Mouse (Mus musculus) embryo, embryonic 11 days (tissue): ENCODE measurements around the gene Haus3.

ENCODE experiments used
- DNase-seq: peaks from one replicate; pipeline ENCODE4 v3.0.0-alpha.2; 2015

Haus3 gene

DNA sequence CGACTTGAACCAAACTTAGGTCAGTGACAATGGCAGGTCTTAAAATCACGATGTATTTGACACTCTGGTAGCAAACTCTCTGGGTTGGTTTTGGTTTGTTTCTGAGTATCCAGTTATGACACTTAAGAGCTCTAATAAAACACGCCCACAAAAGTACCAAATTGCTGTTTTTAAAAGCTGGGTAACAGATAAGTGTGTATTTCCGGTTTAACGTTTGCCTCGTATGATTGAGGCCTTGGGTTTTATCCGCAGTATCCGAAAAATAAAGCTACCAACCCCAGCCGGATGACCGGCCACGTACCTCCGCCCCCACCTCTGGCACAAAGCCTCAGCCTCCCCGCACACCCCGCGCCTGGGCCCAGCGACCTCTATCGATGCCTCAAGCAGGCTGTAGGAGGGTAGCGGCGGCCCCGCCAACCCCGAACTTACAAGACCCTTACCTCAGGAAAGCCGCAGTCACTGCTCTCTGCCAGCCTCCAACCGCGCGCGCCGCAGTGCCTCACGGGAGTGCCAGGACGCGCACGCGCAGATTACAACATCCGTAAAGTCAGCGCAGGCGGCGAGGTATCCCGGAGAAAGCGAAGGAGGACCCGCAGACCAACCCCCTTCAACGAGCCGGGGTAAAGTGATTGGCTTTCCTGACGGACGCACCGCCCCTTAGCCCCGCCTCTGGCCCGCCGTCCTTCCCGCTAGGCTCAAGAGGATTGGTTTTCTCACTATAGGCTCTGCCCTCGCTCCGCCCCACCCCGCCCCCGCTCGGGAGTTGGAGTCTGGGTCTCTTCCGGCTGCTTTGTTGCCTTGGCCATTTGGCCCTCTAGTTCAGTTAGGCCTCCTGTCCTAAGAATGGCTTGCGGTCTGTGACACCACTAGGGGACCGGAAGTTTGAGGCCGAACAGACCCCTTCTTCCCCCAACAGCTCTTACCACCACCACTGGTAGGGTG is at the start of gene Haus3, which contains the start of gene Poln:
TSS of gene Haus3 (minus strand) at position 578 of the 942 bp plus-strand sequence.
TSS of gene Poln (minus strand) at position 499 of the 942 bp plus-strand sequence.
- DNase-seq, result peak; percentile 99

DNA sequence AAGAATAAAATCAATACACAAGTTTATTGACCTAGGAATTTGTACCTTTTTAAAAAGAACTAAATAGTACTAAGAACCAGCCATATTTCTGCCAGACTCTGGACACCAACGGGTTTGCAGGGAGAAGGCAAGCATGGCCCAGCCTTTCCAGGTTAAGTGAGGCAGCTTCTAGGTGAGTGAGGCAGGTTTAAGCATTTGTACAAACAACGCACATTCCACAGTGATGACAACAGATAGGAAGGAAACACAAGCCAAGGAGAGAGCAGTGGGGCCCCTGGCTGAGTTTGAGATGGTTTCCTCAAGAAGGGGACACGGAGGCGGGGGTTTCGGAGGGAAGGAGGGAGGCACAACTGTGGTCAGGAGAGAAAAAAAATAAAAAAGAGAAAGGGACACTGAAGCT is 49.3 kb upstream of the Haus3 start:
- DNase-seq, result no peak

DNA sequence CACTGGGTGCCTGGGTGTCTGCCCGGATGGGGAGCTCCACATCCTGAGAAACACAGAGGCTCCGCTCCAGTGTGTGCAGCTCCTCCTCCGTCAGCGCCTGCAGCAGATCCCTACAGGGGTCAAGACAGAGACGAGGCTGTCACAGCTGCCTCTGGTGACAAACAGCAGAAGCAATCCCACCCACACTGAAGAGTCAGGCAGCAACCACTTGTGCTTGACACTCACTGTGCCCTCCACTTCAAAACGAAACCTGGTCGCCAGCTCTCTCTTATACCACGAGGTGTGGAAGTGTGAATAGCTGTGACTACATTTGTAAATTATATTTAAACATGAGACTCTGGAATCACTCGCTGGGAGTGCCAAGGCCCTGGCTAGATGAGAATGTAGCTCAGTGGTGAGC is 48.4 kb upstream of the Haus3 start:
- peak; percentile 6 for DNase-seq

DNA sequence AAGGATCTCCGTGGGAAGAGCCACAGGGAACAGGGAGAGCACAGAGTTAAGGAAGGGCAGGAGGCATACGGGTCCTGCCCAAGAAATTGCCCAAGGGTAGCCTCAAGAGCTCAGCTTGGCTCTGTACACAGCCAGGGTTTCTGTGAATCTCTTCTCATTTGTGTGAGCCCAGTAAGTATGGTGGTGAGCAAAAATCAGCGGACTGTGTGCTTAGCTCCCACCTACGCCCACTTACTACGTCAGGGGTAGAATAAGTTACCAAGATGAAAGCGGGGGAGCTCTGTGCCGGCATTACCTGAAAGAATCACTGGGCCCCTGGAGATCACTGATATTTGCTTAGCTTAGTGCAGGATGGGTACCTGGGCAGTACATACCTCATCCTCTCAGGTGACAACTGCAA is 46.7 kb upstream of the Haus3 start:
- DNase-seq, result no peak

DNA sequence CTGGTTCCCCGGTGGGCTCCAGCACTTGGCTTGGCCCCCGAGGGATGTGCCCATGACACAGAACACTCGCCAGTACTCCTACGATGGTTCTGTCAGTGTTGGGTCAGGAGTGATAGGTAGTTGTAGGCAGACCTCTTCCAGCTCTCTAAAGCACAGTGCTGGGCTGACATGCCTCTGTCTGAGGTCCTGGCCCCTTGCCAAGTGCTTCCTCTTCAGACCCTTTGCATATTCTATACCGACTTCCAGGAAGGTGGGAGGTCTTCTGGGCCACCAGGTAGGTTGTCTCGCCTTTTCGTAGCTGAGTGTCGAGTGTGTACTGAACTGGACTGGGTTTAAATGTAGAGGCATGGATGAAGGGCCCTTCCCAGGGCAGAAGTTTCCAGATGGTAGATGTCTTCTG is 44.3 kb upstream of the Haus3 start:
- DNase-seq, result no peak

DNA sequence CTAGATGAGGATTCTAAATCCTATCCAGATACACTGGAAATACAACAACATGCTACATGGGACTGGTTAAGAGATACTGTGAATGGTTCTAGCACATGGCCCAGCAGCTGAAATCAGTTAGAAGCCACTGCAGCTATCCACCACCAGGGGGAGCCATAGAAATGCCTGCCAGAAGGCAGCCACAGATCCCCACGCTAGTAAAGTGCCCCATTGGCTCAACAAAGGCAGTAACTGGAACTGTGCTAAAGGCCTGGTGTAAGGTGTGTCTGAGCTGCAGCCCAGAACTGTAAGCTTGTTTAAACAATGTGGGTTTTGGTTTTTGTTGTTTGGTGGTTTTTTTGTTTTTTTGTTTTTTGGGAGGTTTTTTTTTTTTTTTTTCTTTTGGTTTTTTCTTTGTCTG is 41.0 kb upstream of the Haus3 start:
- DNase-seq, result peak; percentile 86

DNA sequence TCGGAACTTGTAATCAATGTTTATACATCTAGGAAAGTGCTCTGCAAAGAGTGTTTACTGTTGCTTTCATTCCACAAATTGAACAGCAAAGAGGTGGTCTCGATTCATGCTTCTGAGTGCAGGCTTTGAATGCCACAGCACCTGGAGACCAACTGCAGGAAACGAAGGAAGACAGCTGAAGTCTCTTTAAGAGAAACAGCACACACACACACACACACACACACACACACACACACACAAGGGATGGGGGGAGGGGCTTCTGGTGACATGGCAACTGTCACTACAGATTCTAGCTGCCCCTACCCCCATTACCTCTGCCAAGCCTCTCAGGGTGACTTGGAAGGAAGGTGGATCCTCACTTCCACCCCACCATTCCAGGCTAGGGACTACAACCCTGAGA is 38.2 kb upstream of the Haus3 start:
- DNase-seq, result no peak

DNA sequence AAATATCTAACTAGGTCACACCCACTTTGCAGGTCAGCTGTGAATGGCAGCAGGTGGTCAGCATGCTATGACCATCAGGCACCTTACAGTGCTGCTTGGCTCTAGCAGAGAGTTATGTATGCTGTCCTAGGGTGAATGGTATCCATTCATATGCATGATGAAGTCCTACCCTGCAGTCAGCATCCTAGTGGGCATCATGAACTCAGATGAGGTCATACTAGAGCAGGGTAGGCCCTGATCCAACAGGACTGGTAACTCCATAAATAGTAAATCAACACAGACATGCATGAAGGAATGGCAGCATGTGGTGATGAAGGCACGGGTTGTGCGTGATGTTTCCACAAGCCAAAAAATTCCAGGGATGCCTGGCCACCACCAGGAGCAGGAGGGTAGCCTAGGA is 36.5 kb upstream of the Haus3 start:
- no peak for DNase-seq

DNA sequence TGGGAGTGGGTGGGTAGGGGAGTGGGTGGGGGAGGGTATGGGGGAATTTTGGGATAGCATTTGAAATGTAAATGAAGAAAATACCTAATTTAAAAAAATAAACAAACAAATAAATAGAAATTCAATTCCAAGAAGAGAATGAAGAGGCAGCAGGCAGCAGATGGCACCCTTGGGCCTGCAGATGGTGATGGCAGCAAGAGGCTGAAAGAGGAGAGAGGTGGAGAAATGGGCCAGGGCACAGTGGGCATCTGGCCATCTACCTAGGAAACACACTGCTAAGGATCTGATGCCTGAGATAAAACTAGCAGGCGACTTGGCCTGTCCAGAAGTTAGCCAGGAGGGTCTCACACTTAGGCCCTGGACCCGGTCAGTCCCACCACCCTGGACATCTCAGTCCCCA is 35.6 kb upstream of the Haus3 start:
- no peak for DNase-seq

DNA sequence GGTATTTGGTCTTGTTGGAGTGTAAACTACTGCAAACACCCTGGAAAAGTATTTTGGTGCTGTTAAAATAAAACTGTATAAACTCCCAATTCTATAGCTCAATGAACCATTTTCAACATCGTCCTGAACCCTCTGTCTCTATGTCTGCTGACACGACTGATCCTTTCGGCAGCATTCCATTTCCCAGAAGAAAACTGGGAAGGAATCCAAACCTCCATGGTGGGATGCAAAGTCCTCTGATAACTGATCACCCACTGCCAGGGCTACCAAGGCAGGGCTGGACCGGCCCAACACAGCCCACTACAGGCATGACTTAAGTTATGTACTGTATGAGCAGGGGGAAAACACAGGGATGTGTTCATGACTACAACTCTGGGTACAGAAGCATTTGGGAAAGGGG is 32.7 kb upstream of the Haus3 start:
- no peak for DNase-seq

DNA sequence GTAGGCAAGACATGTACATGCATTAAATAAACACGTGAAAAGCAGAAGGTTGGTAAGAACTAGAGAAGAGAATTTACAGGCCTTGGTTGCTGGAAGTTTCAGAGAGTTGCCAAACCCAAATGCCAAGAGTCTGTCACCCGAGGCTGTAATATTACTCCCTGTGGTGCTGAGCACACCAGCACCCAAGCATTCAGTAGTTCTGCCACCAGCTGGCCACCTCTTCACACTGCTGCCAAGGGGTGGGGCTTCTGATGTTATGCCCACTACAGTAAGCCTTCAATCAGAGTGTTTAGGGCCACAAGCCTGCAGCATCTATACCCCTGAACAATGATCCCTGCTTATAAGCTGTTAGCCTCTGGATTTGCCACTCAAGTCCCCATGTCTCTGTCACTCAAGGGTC is 32.1 kb upstream of the Haus3 start:
- DNase-seq, result no peak

DNA sequence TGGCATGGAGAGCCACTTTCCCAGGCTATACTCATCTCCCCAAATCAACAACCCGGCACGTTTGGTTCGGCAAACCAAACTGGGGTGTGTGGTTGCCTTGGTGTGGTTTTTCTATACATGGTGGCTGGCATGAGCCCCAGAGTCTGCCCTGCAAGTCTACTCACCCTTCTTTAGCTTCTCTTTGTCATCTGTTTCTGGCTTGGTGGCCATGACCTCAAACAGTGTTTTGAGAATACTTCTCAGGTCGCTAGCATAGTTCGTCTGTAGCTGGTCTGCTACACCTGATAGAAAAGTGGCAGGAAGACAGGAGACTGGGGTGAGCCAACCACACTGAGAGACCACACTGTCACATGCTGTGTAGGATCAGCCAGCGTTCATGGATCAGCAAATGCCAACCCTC is 29.3 kb upstream of the Haus3 start:
- DNase-seq, result no peak

DNA sequence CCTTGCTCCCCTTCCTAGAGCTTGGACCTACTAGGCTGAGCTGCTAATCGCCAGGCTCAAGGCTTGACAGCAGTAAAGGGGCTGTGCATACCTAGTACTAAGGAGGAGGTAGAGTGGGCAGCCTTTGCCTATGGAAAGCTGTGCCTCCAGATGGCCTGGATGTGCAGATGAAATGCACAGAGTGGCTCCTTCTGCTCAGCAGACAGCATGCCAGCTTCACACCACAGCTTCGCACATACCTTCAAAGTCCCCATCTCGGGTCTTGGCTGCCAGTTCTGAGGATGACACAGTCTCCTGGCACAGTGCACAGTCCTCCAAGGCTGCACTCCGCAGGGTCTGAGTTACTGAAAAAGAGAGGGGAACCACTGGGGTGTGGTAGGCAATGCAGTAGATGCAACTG is 27.9 kb upstream of the Haus3 start:
- no peak for DNase-seq

DNA sequence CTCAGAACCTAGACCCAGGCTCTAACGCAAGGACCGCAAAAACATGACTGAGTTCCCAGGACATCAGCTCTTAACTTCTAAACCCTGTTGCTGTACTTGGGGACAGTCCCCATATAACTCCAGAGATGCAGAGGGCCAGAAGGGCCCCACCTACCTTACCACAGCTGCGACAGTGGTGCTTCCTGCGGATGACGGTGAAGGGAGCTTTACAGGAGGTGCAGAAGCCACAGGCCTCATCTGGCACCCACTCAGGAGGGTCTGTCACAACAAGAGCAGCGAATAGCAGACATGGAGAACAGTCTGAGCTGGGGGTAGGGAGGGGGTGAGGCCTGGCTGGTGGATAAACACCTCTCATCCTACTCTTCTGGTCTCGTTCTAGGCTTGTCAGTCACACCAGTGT is 27.1 kb upstream of the Haus3 start:
- DNase-seq, result no peak

DNA sequence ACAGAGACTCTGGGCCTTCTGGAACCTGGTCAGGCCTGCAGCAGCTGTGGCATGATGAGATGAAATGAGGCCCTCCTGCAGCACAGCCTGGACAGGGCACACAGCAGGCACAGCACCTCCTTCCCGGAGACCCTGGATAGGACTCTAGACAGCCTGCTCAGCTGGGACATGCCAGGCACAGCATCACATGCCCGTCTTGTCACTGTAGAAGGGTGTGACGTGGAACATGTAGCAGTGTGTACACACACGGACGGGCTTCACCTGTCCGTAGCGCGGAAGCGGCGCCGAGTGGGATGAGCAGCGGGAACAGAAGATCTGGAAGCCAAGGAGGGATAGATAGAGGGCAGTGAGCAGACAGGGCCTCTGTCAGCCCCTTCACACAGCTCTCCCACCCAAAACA is 26.5 kb upstream of the Haus3 start:
- DNase-seq, result no peak

DNA sequence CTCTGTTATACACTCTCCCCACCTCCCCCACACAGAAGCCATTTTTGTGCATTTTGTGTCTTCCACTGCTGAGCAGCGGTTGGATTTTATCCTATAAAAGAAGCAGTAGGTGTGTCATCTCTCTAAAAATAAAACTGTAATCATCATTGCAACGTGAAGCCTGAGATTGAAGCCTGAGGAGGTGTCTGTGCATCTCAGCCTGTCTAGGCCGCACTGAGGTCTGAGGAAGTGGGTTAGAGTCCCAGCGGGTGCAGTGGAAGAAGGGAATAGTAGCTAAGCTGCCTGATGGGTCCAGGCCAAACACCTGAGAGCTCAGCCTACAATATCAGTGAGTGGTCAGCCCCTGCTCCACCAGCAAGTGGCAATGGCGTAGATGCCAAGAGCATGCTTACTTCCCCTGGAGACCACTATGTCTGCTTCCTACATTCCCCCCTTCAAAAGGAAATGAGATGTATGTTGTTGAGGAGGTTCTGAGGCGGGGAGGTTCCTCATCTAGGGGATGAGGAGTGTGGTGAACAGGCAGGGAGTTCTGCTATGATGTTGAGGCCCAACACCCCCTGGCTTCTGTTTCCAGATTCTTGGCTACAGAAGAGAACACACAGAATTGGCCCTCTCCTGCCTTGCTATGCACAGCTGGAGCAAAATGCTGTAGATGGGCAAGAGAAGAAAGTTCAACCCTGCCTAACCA is 25.8 kb upstream of the Haus3 start:
- DNase-seq, result no peak

DNA sequence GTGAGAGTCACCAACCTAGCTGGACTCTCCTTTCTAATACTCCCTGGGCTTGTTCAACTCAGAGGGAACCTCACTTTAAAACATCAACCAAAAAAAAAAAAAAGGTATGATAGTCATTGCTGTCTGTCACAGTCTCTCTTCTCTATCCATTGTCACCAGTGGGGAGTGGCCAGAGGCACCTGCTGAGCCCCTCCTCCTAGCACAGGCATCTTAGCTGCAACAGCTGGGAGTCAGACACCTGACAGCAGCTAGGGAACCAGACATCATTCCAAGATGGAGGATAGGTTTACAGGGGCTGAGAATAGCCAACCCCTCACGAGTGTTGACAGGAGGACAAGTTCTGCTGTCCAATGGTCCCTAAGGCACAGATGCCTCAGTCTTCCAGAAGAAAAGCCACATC is 25.1 kb upstream of the Haus3 start:
- no peak for DNase-seq

DNA sequence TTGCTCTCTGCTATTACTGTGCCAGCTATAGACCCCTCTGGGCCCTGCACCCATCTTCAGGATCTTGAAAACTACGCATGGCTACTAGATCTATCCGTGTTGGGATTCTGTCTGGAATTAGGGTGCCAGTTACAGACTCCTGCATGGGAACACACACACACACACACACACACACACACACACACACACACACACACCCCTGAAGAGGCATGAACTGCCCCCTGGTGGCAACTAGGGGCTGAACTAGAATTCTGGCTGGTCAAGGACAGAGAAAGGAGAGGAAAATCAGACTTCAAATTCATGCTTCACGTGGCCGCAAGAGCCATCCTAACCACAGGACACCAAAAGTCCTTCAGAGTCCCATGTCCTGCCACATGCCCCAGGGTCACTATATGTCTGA is 22.5 kb upstream of the Haus3 start:
- no peak for DNase-seq

DNA sequence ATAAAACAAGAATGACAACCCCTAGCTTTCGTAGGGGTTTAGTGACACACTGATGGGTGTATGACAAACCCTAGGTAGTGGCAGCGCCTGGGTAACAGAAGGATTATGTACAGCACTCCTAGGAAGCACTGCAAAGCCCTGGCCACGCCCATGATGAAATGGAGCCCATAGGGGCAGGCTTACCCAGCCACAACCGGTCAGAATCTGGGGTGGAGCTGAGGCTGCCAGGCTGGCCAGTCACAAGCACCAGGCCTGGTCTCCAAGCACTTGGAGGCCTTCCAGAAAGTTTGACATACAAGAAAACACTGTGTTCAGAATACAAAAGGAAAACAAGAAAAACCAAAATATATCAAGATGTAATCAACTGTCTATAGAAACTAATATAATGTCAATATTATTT is 21.7 kb upstream of the Haus3 start:
- no peak for DNase-seq

DNA sequence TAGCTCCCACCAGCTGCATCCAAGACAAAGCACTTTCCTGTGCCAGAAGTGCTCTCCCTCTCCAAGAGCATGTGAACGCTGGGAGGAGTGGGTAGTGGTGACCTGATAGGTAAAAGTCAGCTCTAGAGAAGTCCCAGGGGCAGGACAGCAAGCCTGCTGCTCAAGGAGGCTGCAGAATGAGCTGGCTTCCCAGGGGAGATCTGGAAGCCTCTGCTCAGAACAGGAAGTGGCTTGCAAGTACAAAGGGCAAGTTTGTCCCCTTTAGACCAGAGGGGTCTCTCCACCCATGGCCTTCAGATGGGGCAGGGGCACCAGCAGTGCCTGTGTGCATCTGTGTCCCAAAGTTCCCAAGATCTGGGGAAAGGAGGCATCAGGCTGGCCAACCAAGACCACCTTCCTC is 20.2 kb upstream of the Haus3 start:
- DNase-seq, result no peak

DNA sequence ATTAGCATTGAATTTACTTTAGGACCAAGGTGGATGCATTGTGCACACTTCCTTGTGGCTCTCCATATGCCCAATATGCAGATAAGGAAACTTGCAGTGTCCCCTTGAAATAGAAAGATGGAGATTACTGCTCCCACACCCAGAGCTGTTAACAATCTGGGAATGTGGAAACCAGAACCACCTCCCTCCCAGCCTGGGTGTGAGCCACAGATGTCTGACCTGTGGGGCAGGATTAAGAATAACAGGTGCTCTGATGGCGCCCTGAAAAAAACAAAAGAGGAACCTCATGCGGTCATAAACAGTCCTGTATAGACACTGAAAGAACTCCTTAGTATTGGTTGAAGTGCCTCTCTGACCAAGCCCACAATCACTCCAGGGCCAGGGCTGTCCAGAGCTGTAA is 19.5 kb upstream of the Haus3 start:
- DNase-seq, result no peak

DNA sequence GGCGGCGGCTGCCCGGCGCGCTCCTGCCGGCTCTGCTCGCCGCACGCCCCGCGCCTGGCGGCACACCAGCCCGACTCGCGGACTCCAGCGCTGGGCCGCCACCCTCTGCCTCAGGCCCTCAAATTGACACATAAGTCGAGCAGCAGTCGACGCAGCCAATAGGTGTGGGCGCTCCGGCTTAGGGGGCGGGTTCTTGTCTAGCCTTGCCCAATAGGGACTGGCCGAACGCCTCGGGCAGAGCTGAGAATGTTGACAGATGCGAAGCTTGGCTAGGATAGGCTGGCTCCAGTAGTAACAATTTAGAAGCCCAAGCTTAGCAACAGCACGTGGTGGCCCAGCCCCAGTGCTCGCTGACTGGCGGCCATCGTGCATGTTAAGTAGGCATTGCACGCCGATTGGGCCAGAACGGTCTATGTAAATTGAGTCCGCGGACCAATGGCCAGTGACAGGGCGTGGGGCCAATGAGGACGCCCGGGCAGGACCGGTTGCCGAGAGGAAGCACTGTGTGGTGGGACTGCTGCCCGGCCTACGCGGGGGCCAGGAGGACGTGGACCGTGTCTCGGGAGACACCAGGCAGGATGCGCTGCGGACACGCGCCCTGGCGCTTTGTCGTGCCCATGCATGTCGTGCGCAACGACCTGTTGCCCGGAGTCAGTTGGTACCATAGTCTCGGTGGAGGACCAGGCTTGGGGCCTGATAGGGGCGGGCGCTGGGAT is 18.4 kb upstream of the Haus3 start, which contains the start of gene Mxd4:
TSS of gene Mxd4 (minus strand) at position 120 of the 716 bp plus-strand sequence.
- DNase-seq, result peak; percentile 98

DNA sequence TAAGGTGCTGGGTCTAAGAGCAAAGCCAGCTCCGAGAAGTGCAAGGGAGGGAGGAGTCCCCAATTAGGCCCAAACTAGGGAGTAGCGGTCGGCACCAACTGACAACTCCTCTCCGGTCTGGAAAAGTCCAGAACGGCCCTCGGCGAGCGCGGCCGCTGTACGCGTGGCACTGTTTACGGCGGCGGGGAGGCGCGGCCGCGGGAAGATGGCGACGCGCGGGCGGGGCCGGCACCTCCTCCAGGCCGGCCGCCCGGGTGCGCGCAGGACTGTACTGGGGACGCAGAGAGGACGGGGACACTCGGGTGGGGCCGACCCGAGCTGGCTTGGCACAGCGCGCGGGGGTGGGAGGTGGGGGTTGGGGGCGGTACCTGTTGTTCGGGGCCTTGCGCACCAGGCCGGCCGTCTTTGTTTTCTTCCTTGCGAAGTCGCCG is 17.6 kb upstream of the Haus3 start:
- DNase-seq, result peak; percentile 70

DNA sequence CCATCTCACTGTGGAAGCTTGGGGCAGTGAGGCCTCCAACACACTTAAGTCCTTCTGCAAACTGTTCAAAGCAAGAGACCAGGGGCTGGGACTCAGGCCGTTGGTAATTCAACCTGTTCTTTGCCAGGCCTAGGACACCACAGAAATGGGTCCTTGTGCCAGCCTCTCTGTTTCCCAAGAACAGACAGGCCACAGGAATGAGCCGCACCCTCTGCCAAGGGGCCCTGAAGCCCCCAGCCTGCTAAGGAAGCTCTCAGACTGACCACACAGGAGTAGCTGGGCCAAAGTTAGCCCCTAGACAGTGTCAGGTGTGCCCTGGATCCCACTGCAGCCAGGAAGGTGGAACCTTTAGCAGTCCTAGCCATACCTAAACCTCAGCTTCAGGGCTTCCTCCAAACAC is 17.1 kb upstream of the Haus3 start:
- no peak for DNase-seq
